Mouse (Mus musculus): ENCODE measurements around the gene Lamb3. TPM values are rescaled to one million over a fixed set of nuclear protein-coding genes. Genes with fewer than 3 reads are reported as not detected.

Lamb3 gene
- total and polyA plus RNA-seq, 2 experiments, result 1.6 to 2.0 TPM

DNA sequence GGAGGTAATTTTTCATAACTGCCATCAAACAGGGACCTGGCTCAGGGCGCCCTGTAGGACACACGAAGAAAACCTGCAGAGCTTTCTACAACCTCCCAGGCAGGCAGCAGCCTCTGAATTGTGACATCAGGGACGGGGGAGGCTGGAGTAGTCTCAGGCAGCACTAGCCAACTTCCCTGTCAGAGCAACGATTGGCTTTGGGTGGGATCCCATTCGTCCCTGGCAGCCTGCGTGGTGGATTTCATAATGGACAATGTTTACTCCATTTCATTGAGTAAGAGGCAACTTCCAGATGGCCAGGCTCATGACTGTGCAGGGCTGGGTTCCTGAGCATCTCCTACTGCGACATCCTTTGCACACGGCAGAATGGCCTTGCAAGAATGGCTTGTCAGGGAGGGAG is 34.7 kb downstream of the Lamb3 start:
- Histone ChIP-seq H3K9ac (ENCODE audit: low read depth, low read length) (peak overlapping the region; percentile 69), H3K4me1 (ENCODE audit: control insufficient read depth, insufficient read depth, low read length) (peaks cover 9% of the 10 kb centered on the region), H3K27me3 (ENCODE audit: control insufficient read depth, insufficient read depth, low read length) (no peaks in the 10 kb centered on the region), H3K36me3 (ENCODE audit: control insufficient read depth, insufficient read depth, low read length) (peaks cover 12% of the 10 kb centered on the region), H3K27ac (replicated peaks; ENCODE audit: insufficient read depth, low read depth, low read length) (peak overlapping the region; percentile 90), H3K79me2 (ENCODE audit: control insufficient read depth, insufficient read depth, low read length) (no peaks in the 10 kb centered on the region), H3K4me3 (ENCODE audit: insufficient read depth, low read depth, low read length) (peak overlapping the region; percentile 40; the same call in 1 of the 2 replicates)
- TF ChIP-seq POLR2A (IDR thresholded peaks at IDR 0.05; ENCODE audit: extremely low read depth, insufficient read depth, low read length) (peak; percentile 61; the same call in 1 of the 2 replicates), CTCF (IDR thresholded peaks at IDR 0.05; ENCODE audit: low read depth, low read length) (no peak)
- 7% methylated on average over 8 of the region's 8 CpGs for WGBS
- DNase-seq (ENCODE audit: extremely low read depth, low read depth, low spot score), result peak; percentile 98

DNA sequence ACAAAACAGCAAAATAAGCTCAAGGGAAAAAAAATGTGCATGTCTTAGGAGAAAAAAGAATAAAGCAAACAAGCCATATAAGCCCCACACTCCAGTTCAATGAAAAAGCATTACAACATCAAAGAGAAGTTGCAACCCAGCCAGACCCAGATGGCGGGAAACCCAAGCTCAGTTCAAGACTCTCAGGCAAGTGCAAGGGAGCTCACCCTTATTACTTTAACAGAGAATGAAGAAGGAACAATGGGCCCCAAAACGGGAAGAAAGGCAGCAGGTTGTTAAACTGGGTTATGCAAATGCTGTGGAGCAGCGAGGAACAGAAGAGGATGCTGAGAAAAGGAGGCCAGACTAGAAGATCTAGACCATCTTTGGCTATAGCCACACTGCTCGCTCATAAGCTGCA is 35.4 kb downstream of the Lamb3 start:
- no peak overlapping the region for H3K27ac ChIP-seq (replicated peaks; ENCODE audit: insufficient read depth, low read depth, low read length)
- peaks cover 12% of the 10 kb centered on the region for H3K36me3 ChIP-seq (ENCODE audit: control insufficient read depth, insufficient read depth, low read length)
- TF ChIP-seq CTCF (IDR thresholded peaks at IDR 0.05; ENCODE audit: low read depth, low read length) (no peak), POLR2A (IDR thresholded peaks at IDR 0.05; ENCODE audit: extremely low read depth, insufficient read depth, low read length) (no peak)
- H3K79me2 ChIP-seq (ENCODE audit: control insufficient read depth, insufficient read depth, low read length), result no peaks in the 10 kb centered on the region
- H3K27me3 ChIP-seq (ENCODE audit: control insufficient read depth, insufficient read depth, low read length), result no peaks in the 10 kb centered on the region
- no peak overlapping the region for H3K4me3 ChIP-seq (ENCODE audit: insufficient read depth, low read depth, low read length)
- WGBS, result 66% methylated on average over 4 of the region's 4 CpGs
- no peak for DNase-seq (ENCODE audit: extremely low read depth, low read depth, low spot score)
- peaks cover 9% of the 10 kb centered on the region for H3K4me1 ChIP-seq (ENCODE audit: control insufficient read depth, insufficient read depth, low read length)
- no peak overlapping the region for H3K9ac ChIP-seq (ENCODE audit: low read depth, low read length)

DNA sequence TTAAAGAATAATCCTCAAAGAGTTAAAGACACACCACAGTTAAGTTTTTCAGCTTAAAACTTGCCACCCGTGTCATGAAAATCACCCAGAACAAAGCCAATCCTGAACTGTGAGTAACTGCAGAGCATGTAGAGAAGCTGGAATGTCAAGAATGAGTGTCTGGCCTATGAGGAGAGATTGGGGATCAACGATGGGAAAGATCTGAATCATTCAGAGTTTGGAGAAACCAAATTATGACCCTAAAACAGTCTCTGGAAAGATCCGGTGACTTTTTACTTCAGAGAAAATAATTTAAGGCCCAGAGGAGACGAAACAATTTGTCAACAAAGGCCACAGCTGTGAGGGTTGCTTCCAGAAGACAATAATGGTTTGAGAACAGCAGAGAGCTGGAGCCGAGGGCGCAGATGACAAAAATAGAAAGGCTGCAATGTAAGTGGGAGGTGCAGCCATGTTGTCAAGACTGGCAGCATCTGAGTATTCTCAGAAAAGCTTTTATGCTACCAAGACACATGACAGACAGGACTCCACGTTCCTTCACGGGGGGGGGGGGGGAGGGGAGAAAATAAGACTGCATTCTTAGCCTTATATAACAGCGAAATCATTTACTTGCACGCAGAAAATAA is 36.2 kb downstream of the Lamb3 start:
- TF ChIP-seq POLR2A (IDR thresholded peaks at IDR 0.05; ENCODE audit: extremely low read depth, insufficient read depth, low read length) (no peak), CTCF (IDR thresholded peaks at IDR 0.05; ENCODE audit: low read depth, low read length) (no peak)
- H3K27me3 ChIP-seq (ENCODE audit: control insufficient read depth, insufficient read depth, low read length), result no peaks in the 10 kb centered on the region
- no peak for DNase-seq (ENCODE audit: extremely low read depth, low read depth, low spot score)
- H3K4me1 ChIP-seq (ENCODE audit: control insufficient read depth, insufficient read depth, low read length), result peaks cover 8% of the 10 kb centered on the region; the same call in 1 of the 2 replicates
- WGBS, result 83% methylated on average over 10 of the region's 10 CpGs
- no peaks in the 10 kb centered on the region for H3K79me2 ChIP-seq (ENCODE audit: control insufficient read depth, insufficient read depth, low read length)
- no peak overlapping the region for H3K4me3 ChIP-seq (ENCODE audit: insufficient read depth, low read depth, low read length)
- H3K36me3 ChIP-seq (ENCODE audit: control insufficient read depth, insufficient read depth, low read length), result peaks cover 10% of the 10 kb centered on the region; the same call in 1 of the 2 replicates
- H3K9ac ChIP-seq (ENCODE audit: low read depth, low read length), result no peak overlapping the region
- no peak overlapping the region for H3K27ac ChIP-seq (replicated peaks; ENCODE audit: insufficient read depth, low read depth, low read length)

DNA sequence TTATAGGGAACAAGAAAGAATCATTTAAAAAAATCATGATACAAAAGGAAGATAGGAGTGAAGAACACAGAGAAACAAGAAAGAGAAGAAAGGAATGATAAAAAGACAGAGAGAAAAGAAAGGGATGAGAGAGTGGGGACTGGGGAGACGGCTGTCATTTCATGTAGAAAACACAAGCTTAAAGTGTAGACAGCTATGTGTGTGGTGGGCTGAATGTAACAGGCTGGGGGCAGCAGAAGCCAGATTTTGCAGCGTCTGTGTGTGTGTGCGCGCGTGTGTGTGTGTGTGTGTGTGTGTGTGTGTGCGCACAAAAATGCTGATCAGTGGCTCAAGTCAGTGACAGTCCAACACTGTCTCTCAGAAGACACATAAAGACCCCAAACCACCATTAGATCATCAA is 36.7 kb downstream of the Lamb3 start:
- no peaks in the 10 kb centered on the region for H3K27me3 ChIP-seq (ENCODE audit: control insufficient read depth, insufficient read depth, low read length)
- 90% methylated on average over 6 of the region's 6 CpGs for WGBS
- DNase-seq (ENCODE audit: extremely low read depth, low read depth, low spot score), result no peak
- H3K9ac ChIP-seq (ENCODE audit: low read depth, low read length), result no peak overlapping the region
- peaks cover 6% of the 10 kb centered on the region; the same call in 1 of the 2 replicates for H3K36me3 ChIP-seq (ENCODE audit: control insufficient read depth, insufficient read depth, low read length)
- H3K79me2 ChIP-seq (ENCODE audit: control insufficient read depth, insufficient read depth, low read length), result no peaks in the 10 kb centered on the region
- no peak overlapping the region for H3K4me3 ChIP-seq (ENCODE audit: insufficient read depth, low read depth, low read length)
- peaks cover 8% of the 10 kb centered on the region; the same call in 1 of the 2 replicates for H3K4me1 ChIP-seq (ENCODE audit: control insufficient read depth, insufficient read depth, low read length)
- H3K27ac ChIP-seq (replicated peaks; ENCODE audit: insufficient read depth, low read depth, low read length), result no peak overlapping the region
- no peak for TF ChIP-seq POLR2A (IDR thresholded peaks at IDR 0.05; ENCODE audit: extremely low read depth, insufficient read depth, low read length)

DNA sequence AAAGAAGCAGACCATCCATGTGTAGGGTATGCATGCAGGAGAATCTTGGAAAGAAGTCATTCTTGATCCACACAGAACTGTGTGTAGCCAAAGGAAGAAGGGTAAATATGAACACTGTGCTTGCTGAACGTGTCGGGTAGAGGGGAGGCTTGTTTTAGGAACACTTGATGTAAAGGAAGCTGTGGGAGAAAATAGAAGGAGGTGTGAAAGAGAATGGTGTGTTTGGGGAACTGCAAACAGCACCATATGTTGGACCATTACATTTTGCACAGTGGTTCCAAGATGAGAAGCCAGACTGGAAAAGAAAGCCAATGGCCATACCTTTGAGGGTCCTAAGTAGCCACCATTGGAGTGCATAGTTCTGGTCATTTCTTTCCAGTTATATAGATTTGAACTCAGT is 42.5 kb downstream of the Lamb3 start:
- Histone ChIP-seq H3K79me2 (ENCODE audit: control insufficient read depth, insufficient read depth, low read length) (no peaks in the 10 kb centered on the region), H3K27me3 (ENCODE audit: control insufficient read depth, insufficient read depth, low read length) (no peaks in the 10 kb centered on the region), H3K27ac (replicated peaks; ENCODE audit: insufficient read depth, low read depth, low read length) (no peak overlapping the region), H3K36me3 (ENCODE audit: control insufficient read depth, insufficient read depth, low read length) (no peaks in the 10 kb centered on the region), H3K4me1 (ENCODE audit: control insufficient read depth, insufficient read depth, low read length) (no peaks in the 10 kb centered on the region; the same call in 1 of the 2 replicates), H3K4me3 (ENCODE audit: insufficient read depth, low read depth, low read length) (no peak overlapping the region), H3K9ac (ENCODE audit: low read depth, low read length) (no peak overlapping the region)
- no peak for DNase-seq (ENCODE audit: extremely low read depth, low read depth, low spot score)
- 90% methylated on average over 2 of the region's 2 CpGs for WGBS
- TF ChIP-seq POLR2A (IDR thresholded peaks at IDR 0.05; ENCODE audit: extremely low read depth, insufficient read depth, low read length) (no peak), CTCF (IDR thresholded peaks at IDR 0.05; ENCODE audit: low read depth, low read length) (no peak)

DNA sequence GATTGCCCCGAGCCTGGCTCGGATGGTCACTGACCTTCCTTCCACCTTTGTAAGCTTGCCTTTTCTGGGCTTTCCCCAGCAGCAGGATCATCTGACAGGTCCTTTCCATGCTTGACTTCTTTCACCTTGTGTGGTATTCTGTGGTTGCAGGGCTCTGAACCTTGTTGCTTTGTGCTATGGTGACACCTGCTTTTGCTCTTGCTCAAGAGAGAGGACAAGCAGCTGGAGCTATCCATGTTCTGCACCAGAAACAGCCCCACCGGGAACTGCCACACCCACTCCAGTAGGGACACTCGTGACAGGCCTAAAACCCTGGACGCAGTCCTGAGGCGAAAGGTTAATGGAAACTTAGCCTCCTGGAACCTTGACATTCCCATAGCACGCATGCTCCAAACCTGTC is 43.9 kb downstream of the Lamb3 start:
- Histone ChIP-seq H3K9ac (ENCODE audit: low read depth, low read length) (no peak overlapping the region), H3K4me1 (ENCODE audit: control insufficient read depth, insufficient read depth, low read length) (no peaks in the 10 kb centered on the region; the same call in 1 of the 2 replicates), H3K79me2 (ENCODE audit: control insufficient read depth, insufficient read depth, low read length) (no peaks in the 10 kb centered on the region), H3K27me3 (ENCODE audit: control insufficient read depth, insufficient read depth, low read length) (no peaks in the 10 kb centered on the region), H3K27ac (replicated peaks; ENCODE audit: insufficient read depth, low read depth, low read length) (no peak overlapping the region), H3K36me3 (ENCODE audit: control insufficient read depth, insufficient read depth, low read length) (no peaks in the 10 kb centered on the region), H3K4me3 (ENCODE audit: insufficient read depth, low read depth, low read length) (no peak overlapping the region)
- TF ChIP-seq POLR2A (IDR thresholded peaks at IDR 0.05; ENCODE audit: extremely low read depth, insufficient read depth, low read length) (no peak), CTCF (IDR thresholded peaks at IDR 0.05; ENCODE audit: low read depth, low read length) (no peak)
- WGBS, result 55% methylated on average over 7 of the region's 7 CpGs
- peak; percentile 88 for DNase-seq (ENCODE audit: extremely low read depth, low read depth, low spot score)

All from liver, adult 2 months (tissue).